Mouse (Mus musculus): ENCODE results near the gene Ksr2.

DNA sequence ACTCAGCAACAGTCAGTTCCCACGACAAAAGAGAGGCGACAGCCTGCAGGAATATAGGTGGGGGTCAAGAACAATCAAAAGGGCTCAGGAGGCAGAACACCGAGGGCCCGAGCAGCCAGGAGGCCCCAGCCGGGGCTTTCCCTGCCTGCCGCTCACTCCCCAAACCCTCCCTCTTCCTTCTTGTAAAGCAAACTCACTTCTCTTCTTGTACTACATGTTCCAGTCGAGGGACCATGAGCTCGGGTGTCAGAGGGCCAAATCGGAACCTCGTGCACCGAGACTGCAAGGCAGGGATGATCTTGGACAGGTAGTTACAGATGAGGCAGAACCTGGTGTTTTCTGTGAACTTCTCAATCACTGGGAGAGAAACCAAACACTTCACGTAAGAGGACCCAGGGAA, 30.6 kb upstream of the Ksr2 start:
- TF ChIP-seq CTCF (IDR thresholded peaks at IDR 0.05; ENCODE audit: low read depth, low read length) (no peak), POLR2A (IDR thresholded peaks at IDR 0.05; ENCODE audit: extremely low read depth, insufficient read depth, low read length) (no peak)

Measured in liver, adult 2 months (tissue).